Mouse (Mus musculus) erythroblast, embryonic 14.5 days (primary cell): Measurements from ENCODE around the gene Gm11639.

Experiments used
- GATA1 ChIP-seq: IDR thresholded peaks from 2 replicates; pipeline ENCODE4 v1.6.1; 2012; ENCODE audit warnings: low read length, inconsistent platforms, mixed read lengths
- TAL1 ChIP-seq: IDR thresholded peaks from 3 replicates; pipeline ENCODE4 v1.6.1; 2012; ENCODE audit warnings: low read length, inconsistent platforms, mixed read lengths

GRCm38 (mm10) chr11:105149353-105149752, 463.8 kb downstream of the Gm11639 start:
- TF ChIP-seq TAL1 (no peak), GATA1 (no peak)
